Mouse (Mus musculus): ENCODE data around the gene Srl. TPM values are rescaled to one million over a fixed set of nuclear protein-coding genes. Genes with fewer than 3 reads are reported as not detected.
"Not testable (repeated sequence)": the region's sequence is repeated elsewhere in the genome, so short reads cannot be mapped to it uniquely, and the experiment has no call there.

Gene Srl
- polyA plus RNA-seq, 1 experiment from 2014 or later, result 23.3 TPM

GRCm38 (mm10) chr16:4477591-4478215 is 63.9 kb downstream of the Srl start:
- Histone ChIP-seq H3K27ac (ENCODE audit: low read depth, low read length) (no peak overlapping the region), H3K36me3 (ENCODE audit: control insufficient read depth, insufficient read depth, low read length) (no peaks in the 10 kb centered on the region), H3K9ac (ENCODE audit: low read length) (no peak overlapping the region), H3K27me3 (ENCODE audit: control insufficient read depth, insufficient read depth, low read length) (no peaks in the 10 kb centered on the region), H3K4me2 (ENCODE audit: low read depth, low read length, severe bottlenecking) (no peak overlapping the region), H3K4me1 (replicated peaks; ENCODE audit: control insufficient read depth, insufficient read depth, low read length) (no peaks in the 10 kb centered on the region), H3K4me3 (ENCODE audit: low read depth, low read length) (no peak overlapping the region), H3K9me3 (ENCODE audit: control insufficient read depth, low read length) (no peaks in the 10 kb centered on the region)
- 85% methylated on average over 10 of the region's 10 CpGs for WGBS
- ATAC-seq (replicated peaks; ENCODE audit: low FRiP score) (no peak), DNase-seq (ENCODE audit: low spot score) (no peak)

DNA sequence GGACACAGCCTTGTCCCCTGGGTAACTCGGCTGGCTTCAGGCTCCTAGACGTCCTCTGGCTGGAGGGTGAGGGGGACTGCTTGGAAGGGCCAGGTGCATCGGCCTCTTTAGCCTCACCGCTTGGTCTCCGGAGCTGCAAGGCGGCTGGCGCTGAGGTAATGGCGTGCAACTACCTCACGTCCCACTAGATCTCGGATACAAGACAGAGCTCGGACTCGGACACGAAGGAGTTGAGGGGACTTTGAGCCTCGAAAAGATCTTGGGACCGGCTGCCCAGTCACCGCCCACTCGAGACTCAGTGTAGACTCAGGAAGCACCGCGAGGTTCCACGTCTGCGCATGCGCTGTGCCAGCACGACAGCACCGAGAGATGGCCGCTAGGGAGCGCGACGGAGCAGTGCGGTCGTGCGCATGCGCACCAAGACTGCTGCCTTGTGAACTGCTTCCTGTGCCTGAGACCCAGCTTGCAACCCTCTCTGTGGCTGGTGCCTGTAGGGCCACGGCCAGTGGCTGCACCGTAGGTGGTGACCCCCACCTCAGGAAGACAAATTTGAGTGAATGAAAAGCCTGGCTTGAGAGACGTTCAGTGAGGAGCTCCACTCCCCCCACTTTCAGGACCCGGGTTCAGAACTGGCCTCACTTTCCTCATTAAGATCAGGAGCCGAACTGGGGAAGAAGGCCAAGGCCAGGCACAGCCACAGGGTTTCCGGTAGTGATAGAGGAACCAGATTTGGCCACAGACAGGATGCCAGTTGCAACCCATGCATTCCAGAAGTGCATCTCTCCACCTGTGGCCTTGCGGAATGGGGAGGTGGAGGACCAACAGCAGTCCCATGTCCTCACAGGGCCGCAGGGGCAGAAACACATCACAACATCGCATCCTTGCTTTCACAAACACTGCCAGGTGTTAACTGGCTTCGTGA is 66.5 kb downstream of the Srl start:
- no peaks in the 10 kb centered on the region for H3K27me3 ChIP-seq (ENCODE audit: control insufficient read depth, insufficient read depth, low read length)
- H3K36me3 ChIP-seq (ENCODE audit: control insufficient read depth, insufficient read depth, low read length), result no peaks in the 10 kb centered on the region
- DNase-seq (ENCODE audit: low spot score) (peak; percentile 98), ATAC-seq (replicated peaks; ENCODE audit: low FRiP score) (peak; percentile 91)
- H3K4me1 ChIP-seq (replicated peaks; ENCODE audit: control insufficient read depth, insufficient read depth, low read length), result no peaks in the 10 kb centered on the region
- H3K4me3 ChIP-seq (ENCODE audit: low read depth, low read length), result peak overlapping the region; percentile 49
- H3K27ac ChIP-seq (ENCODE audit: low read depth, low read length), result peak overlapping the region; percentile 50; the same call in 1 of the 2 replicates
- H3K9ac ChIP-seq (ENCODE audit: low read length), result peak overlapping the region; percentile 76
- WGBS, result 17% methylated on average over 42 of the region's 42 CpGs
- H3K9me3 ChIP-seq (ENCODE audit: control insufficient read depth, low read length), result no peaks in the 10 kb centered on the region
- H3K4me2 ChIP-seq (ENCODE audit: low read depth, low read length, severe bottlenecking), result peak overlapping the region; percentile 62

DNA sequence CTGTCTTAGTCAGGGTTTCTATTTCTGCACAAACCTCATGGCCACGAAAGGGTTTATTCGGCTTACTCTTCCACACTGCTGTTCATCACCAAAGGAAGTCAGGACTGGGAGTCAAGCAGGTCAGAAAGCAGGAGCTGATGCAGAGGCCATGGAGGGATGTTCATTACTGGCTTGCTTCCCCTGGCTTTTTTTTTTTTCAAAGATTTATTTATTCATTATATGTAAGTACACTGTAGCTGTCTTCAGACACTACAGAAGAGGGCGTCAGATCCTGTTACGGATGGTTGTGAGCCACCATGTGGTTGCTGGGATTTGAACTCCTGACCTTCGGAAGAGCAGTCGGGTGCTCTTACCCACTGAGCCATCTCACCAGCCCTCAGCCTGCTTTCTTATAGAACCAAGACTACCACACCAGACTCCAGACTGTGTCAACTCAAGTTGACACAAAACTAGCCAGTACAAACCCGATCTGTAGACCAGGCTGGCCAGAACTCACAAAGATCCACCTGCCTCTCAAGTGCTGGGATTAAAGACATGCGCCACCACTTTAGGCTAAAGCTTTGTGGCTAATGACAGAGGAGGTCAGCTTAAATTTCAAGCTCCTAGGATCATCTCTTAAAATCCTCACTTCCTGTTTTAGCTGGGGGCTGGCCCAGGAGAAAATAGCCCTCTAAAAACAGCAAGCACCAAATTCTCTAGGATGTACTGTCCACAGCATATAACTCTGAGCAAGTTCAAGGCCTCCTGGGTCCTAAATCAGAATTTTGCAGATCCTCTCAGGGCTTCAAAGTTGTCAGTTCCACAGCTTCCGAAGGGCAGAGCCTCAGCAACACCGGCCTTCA is 67.4 kb downstream of the Srl start:
- H3K4me1 ChIP-seq (replicated peaks; ENCODE audit: control insufficient read depth, insufficient read depth, low read length); H3K27me3 ChIP-seq (ENCODE audit: control insufficient read depth, insufficient read depth, low read length); DNase-seq (ENCODE audit: low spot score); H3K36me3 ChIP-seq (ENCODE audit: control insufficient read depth, insufficient read depth, low read length); H3K9me3 ChIP-seq (ENCODE audit: control insufficient read depth, low read length): not testable (repeated sequence)
- peak overlapping the region; percentile 49 for H3K4me3 ChIP-seq (ENCODE audit: low read depth, low read length)
- WGBS, result 72% methylated on average over 10 of the region's 10 CpGs
- H3K9ac ChIP-seq (ENCODE audit: low read length), result peak overlapping the region; percentile 76
- peak overlapping the region; percentile 62 for H3K4me2 ChIP-seq (ENCODE audit: low read depth, low read length, severe bottlenecking)
- ATAC-seq (replicated peaks; ENCODE audit: low FRiP score), result peak; percentile 11; the same call in 1 of the 2 replicates
- H3K27ac ChIP-seq (ENCODE audit: low read depth, low read length), result peak overlapping the region; percentile 50; the same call in 1 of the 2 replicates

DNA sequence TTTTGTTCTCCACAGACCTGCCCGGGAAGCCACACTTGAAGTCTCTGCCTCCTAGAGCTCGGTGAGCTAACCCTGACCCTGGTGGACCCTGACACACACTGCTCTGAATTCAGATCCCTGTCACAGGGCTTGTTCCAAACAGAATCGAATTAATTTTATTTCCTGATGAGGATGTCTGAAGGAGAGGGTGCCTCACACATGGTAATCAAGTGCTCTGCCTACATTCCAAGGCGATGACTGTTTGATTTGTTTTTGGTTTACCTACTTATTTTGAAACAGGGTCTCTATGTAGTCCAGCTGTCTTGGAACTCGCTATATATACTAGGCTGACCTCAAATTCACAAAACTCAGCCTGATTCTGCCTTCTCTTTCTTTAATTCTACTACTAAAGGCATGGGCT is 68.4 kb downstream of the Srl start:
- H3K9ac ChIP-seq (ENCODE audit: low read length), result no peak overlapping the region
- H3K27ac ChIP-seq (ENCODE audit: low read depth, low read length), result no peak overlapping the region
- ATAC-seq (replicated peaks; ENCODE audit: low FRiP score) (no peak), DNase-seq (ENCODE audit: low spot score) (no peak)
- no peaks in the 10 kb centered on the region for H3K9me3 ChIP-seq (ENCODE audit: control insufficient read depth, low read length)
- H3K4me3 ChIP-seq (ENCODE audit: low read depth, low read length), result no peak overlapping the region
- H3K4me1 ChIP-seq (replicated peaks; ENCODE audit: control insufficient read depth, insufficient read depth, low read length), result no peaks in the 10 kb centered on the region
- H3K27me3 ChIP-seq (ENCODE audit: control insufficient read depth, insufficient read depth, low read length), result no peaks in the 10 kb centered on the region
- no peak overlapping the region for H3K4me2 ChIP-seq (ENCODE audit: low read depth, low read length, severe bottlenecking)
- 74% methylated on average over 5 of the region's 5 CpGs for WGBS
- H3K36me3 ChIP-seq (ENCODE audit: control insufficient read depth, insufficient read depth, low read length), result no peaks in the 10 kb centered on the region

DNA sequence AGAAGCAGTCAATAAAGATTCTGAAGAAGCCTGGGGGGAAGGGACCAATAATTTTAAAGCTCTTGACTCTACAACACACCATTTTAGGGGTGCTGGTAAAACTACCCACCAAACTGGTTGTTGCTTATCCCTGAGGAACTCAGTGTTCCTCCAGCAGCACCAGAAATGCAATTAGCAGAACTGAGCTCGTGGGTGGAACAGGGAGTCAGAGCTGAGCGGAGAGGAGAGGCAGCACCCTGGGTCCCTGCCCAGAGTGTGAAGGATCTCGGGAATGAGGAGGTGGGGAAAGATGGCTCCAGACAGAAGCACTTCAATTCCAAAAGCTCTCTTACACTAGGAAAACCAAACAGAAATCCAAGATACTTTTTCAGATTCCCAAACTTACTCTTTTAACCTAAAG is 68.9 kb downstream of the Srl start:
- no peak overlapping the region for H3K4me3 ChIP-seq (ENCODE audit: low read depth, low read length)
- H3K36me3 ChIP-seq (ENCODE audit: control insufficient read depth, insufficient read depth, low read length), result no peaks in the 10 kb centered on the region
- ATAC-seq (replicated peaks; ENCODE audit: low FRiP score) (no peak), DNase-seq (ENCODE audit: low spot score) (no peak)
- H3K4me2 ChIP-seq (ENCODE audit: low read depth, low read length, severe bottlenecking), result no peak overlapping the region
- H3K9ac ChIP-seq (ENCODE audit: low read length), result no peak overlapping the region
- H3K27ac ChIP-seq (ENCODE audit: low read depth, low read length), result no peak overlapping the region
- H3K9me3 ChIP-seq (ENCODE audit: control insufficient read depth, low read length), result no peaks in the 10 kb centered on the region
- H3K4me1 ChIP-seq (replicated peaks; ENCODE audit: control insufficient read depth, insufficient read depth, low read length), result no peaks in the 10 kb centered on the region
- 71% methylated on average over 3 of the region's 3 CpGs for WGBS
- H3K27me3 ChIP-seq (ENCODE audit: control insufficient read depth, insufficient read depth, low read length), result no peaks in the 10 kb centered on the region

GRCm38 (mm10) chr16:4469599-4470352 is 71.8 kb downstream of the Srl start:
- 67% methylated on average over 10 of the region's 10 CpGs for WGBS
- Histone ChIP-seq H3K9me3 (ENCODE audit: control insufficient read depth, low read length) (no peaks in the 10 kb centered on the region), H3K36me3 (ENCODE audit: control insufficient read depth, insufficient read depth, low read length) (no peaks in the 10 kb centered on the region), H3K4me3 (ENCODE audit: low read depth, low read length) (no peak overlapping the region), H3K27ac (ENCODE audit: low read depth, low read length) (no peak overlapping the region), H3K4me2 (ENCODE audit: low read depth, low read length, severe bottlenecking) (no peak overlapping the region), H3K4me1 (replicated peaks; ENCODE audit: control insufficient read depth, insufficient read depth, low read length) (no peaks in the 10 kb centered on the region), H3K27me3 (ENCODE audit: control insufficient read depth, insufficient read depth, low read length) (no peaks in the 10 kb centered on the region), H3K9ac (ENCODE audit: low read length) (no peak overlapping the region)
- DNase-seq (ENCODE audit: low spot score) (no peak), ATAC-seq (replicated peaks; ENCODE audit: low FRiP score) (no peak)

- no peaks in the 10 kb centered on the region for H3K4me1 ChIP-seq (replicated peaks; ENCODE audit: control insufficient read depth, insufficient read depth, low read length)
- H3K9ac ChIP-seq (ENCODE audit: low read length), result no peak overlapping the region; the same call in 1 of the 2 replicates
- no peak overlapping the region for H3K4me3 ChIP-seq (ENCODE audit: low read depth, low read length)
- no peaks in the 10 kb centered on the region for H3K9me3 ChIP-seq (ENCODE audit: control insufficient read depth, low read length)
- H3K36me3 ChIP-seq (ENCODE audit: control insufficient read depth, insufficient read depth, low read length), result no peaks in the 10 kb centered on the region
- WGBS, result 74% methylated on average over 9 of the region's 9 CpGs
- DNase-seq (ENCODE audit: low spot score) (no peak), ATAC-seq (replicated peaks; ENCODE audit: low FRiP score) (no peak)
- no peak overlapping the region for H3K27ac ChIP-seq (ENCODE audit: low read depth, low read length)
- H3K27me3 ChIP-seq (ENCODE audit: control insufficient read depth, insufficient read depth, low read length), result no peaks in the 10 kb centered on the region
- no peak overlapping the region for H3K4me2 ChIP-seq (ENCODE audit: low read depth, low read length, severe bottlenecking)
These were observed 77.0 kb downstream of the Srl start for GRCm38 (mm10) chr16:4464529-4465089.

Measured in forebrain, embryonic 11.5 days (tissue).